Mouse (Mus musculus) MEL (cell line): ENCODE results near the gene Cntnap5c. TPM values are rescaled to one million over a fixed set of nuclear protein-coding genes. Genes with fewer than 3 reads are reported as not detected.

Experiments used
- DNase-seq: peaks from one replicate; pipeline ENCODE4 v3.0.0; 2011; ENCODE audit warnings: low read depth, low spot score
- H3K27ac ChIP-seq: 2 replicates; pipeline ENCODE4 v1.5.1; 2012; ENCODE audit warnings: low read depth, mild to moderate bottlenecking, control low read depth, low read length, moderate library complexity; ENCODE audit not compliant: control insufficient read depth
- H3K27me3 ChIP-seq, 2 experiments: fragments of 150-350 bp in 1 of 2; sonication (generic) in 1 of 2; 2 replicates each; pipeline ENCODE4 v1.6.1; 2012; ENCODE audit warnings: low read length in 2 of 2, mild to moderate bottlenecking in 2 of 2, improper control_type of control experiment in 1 of 2, moderate library complexity in 1 of 2; ENCODE audit not compliant: insufficient read depth in 2 of 2, control insufficient read depth in 1 of 2
- H3K36me3 ChIP-seq, 2 experiments: 2 replicates each; pipeline ENCODE4 v1.6.1; 2012 to 2014; ENCODE audit warnings: low read length in 2 of 2, improper control_type of control experiment in 1 of 2, inconsistent platforms in 1 of 2, mild to moderate bottlenecking in 1 of 2; ENCODE audit not compliant: insufficient read depth in 2 of 2, control insufficient read depth in 1 of 2
- H3K4me1 ChIP-seq, 2 experiments: fragments of 150-350 bp in 1 of 2; sonication (generic) in 1 of 2; 2 replicates each; pipeline ENCODE4 v1.6.1; 2012; ENCODE audit warnings: low read length in 2 of 2, improper control_type of control experiment in 1 of 2, mild to moderate bottlenecking in 1 of 2; ENCODE audit not compliant: insufficient read depth in 2 of 2, control insufficient read depth in 1 of 2
- H3K4me3 ChIP-seq, 2 experiments: fragments of 150-350 bp in 1 of 2; sonication (generic) in 1 of 2; 2 replicates each; pipeline ENCODE4 v1.5.1; 2012; ENCODE audit warnings: low read depth in 2 of 2, low read length in 2 of 2, mild to moderate bottlenecking in 2 of 2, moderate library complexity in 2 of 2, control low read depth in 1 of 2, improper control_type of control experiment in 1 of 2; ENCODE audit not compliant: control insufficient read depth in 1 of 2, insufficient read depth in 1 of 2
- H3K79me2 ChIP-seq: 2 replicates; pipeline ENCODE4 v1.6.1; 2012; ENCODE audit warnings: mild to moderate bottlenecking, low read length, moderate library complexity; ENCODE audit not compliant: control insufficient read depth, poor library complexity, insufficient read depth
- H3K9ac ChIP-seq: 2 replicates; pipeline ENCODE4 v1.6.1; 2012; ENCODE audit warnings: low read depth, mild to moderate bottlenecking, control low read depth, low read length, moderate library complexity; ENCODE audit not compliant: control insufficient read depth, poor library complexity, severe bottlenecking
- H3K9me3 ChIP-seq: fragments of 150-350 bp; sonication (generic); replicated peaks from 2 replicates; pipeline ENCODE4 v1.6.1; 2012; ENCODE audit warnings: mild to moderate bottlenecking, low read length, improper control_type of control experiment, moderate library complexity; ENCODE audit not compliant: insufficient read depth
- BHLHE40 ChIP-seq: IDR thresholded peaks from 2 replicates; pipeline ENCODE4 v1.6.1; 2012; ENCODE audit warnings: low read depth, mild to moderate bottlenecking, inconsistent platforms, low read length, improper control_type of control experiment, borderline replicate concordance
- CHD2 ChIP-seq: IDR thresholded peaks from 2 replicates; pipeline ENCODE4 v1.6.1; 2011; ENCODE audit warnings: low read length, improper control_type of control experiment
- CTCF ChIP-seq, 3 experiments: IDR thresholded peaks in 2 of 3; conservative IDR thresholded peaks in 1 of 3; 2 replicates each; pipeline ENCODE4 v1.5.1; 2011 to 2012; ENCODE audit warnings: low read length in 3 of 3, low read depth in 2 of 3, mild to moderate bottlenecking in 2 of 3, improper control_type of control experiment in 1 of 3, inconsistent platforms in 1 of 3, mixed read lengths in 1 of 3, moderate library complexity in 1 of 3; ENCODE audit not compliant: control insufficient read depth in 1 of 3, insufficient read depth in 1 of 3, poor library complexity in 1 of 3, severe bottlenecking in 1 of 3
- E2F4 ChIP-seq: IDR thresholded peaks from 2 replicates; pipeline ENCODE4 v1.6.1; 2011; ENCODE audit warnings: low read depth, low read length, improper control_type of control experiment, borderline replicate concordance
- ETS1 ChIP-seq: IDR thresholded peaks from 2 replicates; pipeline ENCODE4 v1.6.1; 2012; ENCODE audit warnings: low read depth, mild to moderate bottlenecking, inconsistent platforms, low read length, improper control_type of control experiment, moderate library complexity
- GABPA ChIP-seq: IDR thresholded peaks from 2 replicates; pipeline ENCODE4 v1.6.1; 2012; ENCODE audit warnings: low read depth, mild to moderate bottlenecking, inconsistent platforms, low read length, improper control_type of control experiment, moderate library complexity
- HCFC1 ChIP-seq: IDR thresholded peaks from 2 replicates; pipeline ENCODE4 v1.6.1; 2012; ENCODE audit warnings: low read depth, mild to moderate bottlenecking, inconsistent platforms, low read length, improper control_type of control experiment, moderate library complexity
- JUND ChIP-seq: IDR thresholded peaks from 2 replicates; pipeline ENCODE4 v1.6.1; 2011; ENCODE audit warnings: low read depth, mild to moderate bottlenecking, improper control_type of control experiment, low read length
- MEF2A ChIP-seq: IDR thresholded peaks from 2 replicates; pipeline ENCODE4 v1.6.1; 2014; ENCODE audit warnings: low read depth, mild to moderate bottlenecking, inconsistent platforms, low read length, improper control_type of control experiment; ENCODE audit not compliant: poor library complexity, insufficient replicate concordance, severe bottlenecking; ENCODE audit errors: extremely low read depth
- MYC ChIP-seq: IDR thresholded peaks from 2 replicates; pipeline ENCODE4 v1.6.1; 2011; ENCODE audit warnings: low read depth, mild to moderate bottlenecking, low read length, improper control_type of control experiment, moderate library complexity
- POLR2AphosphoS2 ChIP-seq: IDR thresholded peaks from 2 replicates; pipeline ENCODE4 v1.6.1; 2011; ENCODE audit warnings: low read length, improper control_type of control experiment
- RAD21 ChIP-seq: IDR thresholded peaks from 2 replicates; pipeline ENCODE4 v1.6.1; 2011; ENCODE audit warnings: mild to moderate bottlenecking, low read depth, low read length, improper control_type of control experiment
- SMC3 ChIP-seq: IDR thresholded peaks from 2 replicates; pipeline ENCODE4 v1.6.1; 2011; ENCODE audit warnings: low read depth, low read length, improper control_type of control experiment
- TAL1 ChIP-seq: IDR thresholded peaks from 2 replicates; pipeline ENCODE4 v1.6.1; 2012; ENCODE audit warnings: mild to moderate bottlenecking, inconsistent platforms, low read length, moderate library complexity, mixed read lengths
- UBTF ChIP-seq: IDR thresholded peaks from 2 replicates; pipeline ENCODE4 v1.6.1; 2012; ENCODE audit warnings: low read depth, mild to moderate bottlenecking, inconsistent platforms, low read length, improper control_type of control experiment, moderate library complexity, borderline replicate concordance; ENCODE audit not compliant: insufficient read depth
- USF2 ChIP-seq, 2 experiments: IDR thresholded peaks; 2 replicates each; pipeline ENCODE4 v1.6.1; 2011 to 2012; ENCODE audit warnings: improper control_type of control experiment in 2 of 2, low read length in 2 of 2, borderline replicate concordance in 1 of 2, inconsistent platforms in 1 of 2, low read depth in 1 of 2, mild to moderate bottlenecking in 1 of 2; ENCODE audit not compliant: insufficient read depth in 1 of 2
- ZC3H11A ChIP-seq: IDR thresholded peaks from 2 replicates; pipeline ENCODE4 v1.6.1; 2012; ENCODE audit warnings: low read depth, mild to moderate bottlenecking, inconsistent platforms, low read length, improper control_type of control experiment
- ZKSCAN1 ChIP-seq: IDR thresholded peaks from 2 replicates; pipeline ENCODE4 v1.6.1; 2012; ENCODE audit warnings: low read depth, mild to moderate bottlenecking, inconsistent platforms, low read length, improper control_type of control experiment, moderate library complexity
- polyA plus RNA-seq, 2 experiments: library from polyadenylated mRNA; stranded (reverse) in 1 of 2; unstranded in 1 of 2; fragments of >175 nt in 1 of 2; fragments of >200 nt in 1 of 2; gene quantifications; 2 replicates each; pipeline versions ENCODE4 v1.2.1 to v1.2.4; 2012; ENCODE audit warnings: low replicate concordance in 2 of 2, low read depth in 1 of 2; ENCODE audit not compliant: insufficient read length in 2 of 2, insufficient read depth in 1 of 2, missing spikeins in 1 of 2
- total RNA-seq: library from RNA; depleted of rRNA; stranded (reverse); fragments of 300-350 nt; gene quantifications from 2 replicates; pipeline ENCODE4 v1.2.3, GENCODE M21; 2012

The Cntnap5c gene
- total and polyA plus RNA-seq, 3 experiments = not detected

- Histone ChIP-seq H3K9me3 (no peaks in the 10 kb centered on the region), H3K79me2 (no peaks in the 10 kb centered on the region), H3K27me3 (no peaks in the 10 kb centered on the region), H3K36me3 (no peaks in the 10 kb centered on the region), H3K27ac (no peak overlapping the region), H3K9ac (no peak overlapping the region), H3K4me3 (no peak overlapping the region), H3K4me1 (no peaks in the 10 kb centered on the region)
- TF ChIP-seq UBTF = no peak
- no peak for TF ChIP-seq USF2 (IDR thresholded peaks at IDR 0.05; ENCODE audit: borderline replicate concordance in 1 of 2, insufficient read depth in 1 of 2, low read depth in 1 of 2, low read length in 2 of 2)
- TF ChIP-seq BHLHE40 = no peak
- TF ChIP-seq MEF2A = no peak
- no peak for TF ChIP-seq ZC3H11A
- no peak for TF ChIP-seq HCFC1
- no peak for TF ChIP-seq CHD2
- TF ChIP-seq GABPA = no peak
- TF ChIP-seq ETS1 = no peak
- TF ChIP-seq ZKSCAN1 = no peak
- TF ChIP-seq RAD21 = no peak
- no peak for TF ChIP-seq CTCF (IDR thresholded peaks at IDR 0.05 in 2 of 3, conservative IDR thresholded peaks at IDR 0.05 in 1 of 3; ENCODE audit: control insufficient read depth in 1 of 3, insufficient read depth in 1 of 3, low read depth in 2 of 3, low read length in 3 of 3, poor library complexity in 1 of 3, severe bottlenecking in 1 of 3)
- no peak for TF ChIP-seq SMC3
- DNase-seq = no peak
These were observed 142.5 kb downstream of the Cntnap5c start for GRCm38 (mm10) chr17:57911770-57912293.

GRCm38 (mm10) chr17:57984230-57984629, 214.9 kb downstream of the Cntnap5c start:
- no peaks in the 10 kb centered on the region for H3K36me3 ChIP-seq
- H3K9me3 ChIP-seq = no peaks in the 10 kb centered on the region
- TF ChIP-seq POLR2AphosphoS2 = no peak
- no peak for TF ChIP-seq BHLHE40
- no peak for TF ChIP-seq TAL1
- no peak for TF ChIP-seq MYC
- TF ChIP-seq E2F4 = no peak
- TF ChIP-seq HCFC1 = no peak
- no peak for TF ChIP-seq JUND
- H3K4me1 ChIP-seq = no peaks in the 10 kb centered on the region
- no peak overlapping the region for H3K4me3 ChIP-seq
- H3K27ac ChIP-seq = no peak overlapping the region
- DNase-seq = no peak
- no peaks in the 10 kb centered on the region for H3K79me2 ChIP-seq
- H3K9ac ChIP-seq = no peak overlapping the region
- no peaks in the 10 kb centered on the region for H3K27me3 ChIP-seq
